Mouse (Mus musculus): ENCODE measurements at regions not wholly inside any gene's neighbourhood (a gene's known extent, or its start where the extent isn't known, plus 50 kb on each side); places are given as distances from the start of the nearest gene placed in this dataset.

GRCm38 (mm10) chr1:89373806-89374205 is 80.8 kb upstream of the Agap1 start:
- in situ Hi-C loops (cut with MseI, MboI), result no loop called here

- in situ Hi-C loops (cut with MseI, MboI), result no loop called here
Observed at GRCm38 (mm10) chr1:89374271-89374670, 80.3 kb upstream of the Agap1 start.

DNA sequence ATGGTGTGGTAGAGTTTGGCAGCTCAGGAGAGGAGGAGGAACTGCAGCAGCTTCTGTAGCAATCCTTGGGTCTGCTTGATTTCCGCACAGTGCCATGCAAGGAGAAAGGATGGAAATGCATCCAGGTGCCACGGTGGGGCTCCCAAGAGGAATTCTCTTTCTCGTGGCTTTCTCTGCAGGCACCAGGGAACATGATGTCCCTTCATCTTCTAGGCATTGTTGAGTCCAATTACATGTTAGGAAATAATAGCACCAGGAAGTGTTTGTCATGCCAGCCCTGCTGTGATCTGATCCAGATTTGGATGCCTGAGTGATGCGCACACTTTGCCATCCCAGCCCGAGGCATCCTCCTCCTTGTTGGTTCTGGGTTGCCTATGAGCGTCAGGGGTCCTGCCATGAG is 72.6 kb upstream of the Agap1 start:
- in situ Hi-C loops (cut with MseI, MboI), result no loop called here

GRCm38 (mm10) chr1:89385111-89385510 is 69.5 kb upstream of the Agap1 start:
- in situ Hi-C loops (cut with MseI, MboI), result no loop called here

GRCm38 (mm10) chr1:89392711-89393110 is 61.9 kb upstream of the Agap1 start:
- in situ Hi-C loops (cut with MseI, MboI), result no loop called here

DNA sequence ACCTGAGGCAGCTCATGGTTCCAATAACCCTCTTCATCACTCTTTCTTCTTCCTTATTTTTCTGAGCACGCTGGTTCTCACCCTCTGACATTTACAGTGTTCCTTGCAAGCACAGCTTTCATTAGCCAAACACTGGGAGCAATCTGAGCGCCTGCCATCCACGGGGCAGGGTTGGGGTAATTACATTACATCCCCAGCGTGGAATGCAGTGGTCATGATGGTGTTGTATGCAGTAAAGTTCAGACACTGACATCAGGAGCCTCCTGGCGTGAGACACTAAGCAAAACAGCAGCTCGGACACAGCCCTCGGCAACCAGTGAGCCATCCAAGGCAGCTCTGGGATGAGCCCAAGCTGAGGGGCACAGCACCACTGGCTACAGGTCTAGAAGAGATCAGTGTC is 60.1 kb upstream of the Agap1 start:
- in situ Hi-C loops (cut with MseI, MboI), result no loop called here

GRCm38 (mm10) chr1:89400734-89401202 is 53.8 kb upstream of the Agap1 start:
- in situ Hi-C loops (cut with MseI, MboI), result no loop called here

DNA sequence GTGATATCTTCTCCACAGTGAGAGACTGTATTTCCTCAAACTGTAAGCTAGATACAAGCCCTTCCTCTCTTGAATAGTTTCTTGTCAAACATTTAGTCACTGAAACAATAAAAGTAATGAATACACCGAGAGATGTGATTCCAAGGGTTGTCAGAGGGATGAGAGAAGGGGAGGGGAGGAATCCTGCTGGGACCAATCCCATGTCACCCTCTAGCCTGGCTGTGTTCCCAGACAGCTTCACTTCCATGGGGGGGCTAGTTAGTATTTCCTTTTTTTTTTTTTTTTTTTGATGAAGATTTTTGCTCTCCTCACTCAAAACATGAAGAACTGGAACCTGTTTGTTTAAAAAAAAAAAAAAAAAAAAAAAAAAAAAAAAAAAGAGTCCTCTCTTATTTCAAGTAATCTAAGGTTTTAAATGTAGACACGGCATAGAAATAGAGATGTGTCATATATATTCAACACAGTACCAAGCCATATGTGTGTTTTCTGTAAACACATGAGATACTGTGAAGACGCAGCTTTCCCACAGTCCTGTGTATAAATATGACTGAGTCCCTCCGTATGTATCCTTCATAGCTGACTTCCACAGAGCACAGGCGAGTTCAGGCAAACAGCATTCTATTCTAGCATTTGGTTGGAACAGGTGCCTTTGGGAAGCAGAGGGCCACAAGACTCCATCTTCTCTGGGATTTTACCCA is 51.9 kb upstream of the Agap1 start:
- in situ Hi-C loops (cut with MseI, MboI), result no loop called here

GRCm38 (mm10) chr1:89403551-89404050 is 51.0 kb upstream of the Agap1 start:
- in situ Hi-C loops (cut with MseI, MboI), result no loop called here
